Mouse (Mus musculus): ENCODE results near the gene Frem1. TPM values are rescaled to one million over a fixed set of nuclear protein-coding genes. Genes with fewer than 3 reads are reported as not detected.

The Frem1 gene
- total RNA-seq (2015; ENCODE audit: low replicate concordance) (not detected in 2 replicates), total RNA-seq (2017; ENCODE audit: low replicate concordance) (not detected in 2 replicates)

- ATAC-seq (replicated peaks; ENCODE audit: low FRiP score, poor library complexity, severe bottlenecking) = no peak
Measured at GRCm38 (mm10) chr4:83051634-83052577, at the start of gene Frem1. TSS of gene Frem1 (minus strand) at chr4:83052339.

GRCm38 (mm10) chr4:83099025-83099424 lies 46.9 kb upstream of the Frem1 start:
- no peak for ATAC-seq (replicated peaks; ENCODE audit: low FRiP score, poor library complexity, severe bottlenecking)

DNA sequence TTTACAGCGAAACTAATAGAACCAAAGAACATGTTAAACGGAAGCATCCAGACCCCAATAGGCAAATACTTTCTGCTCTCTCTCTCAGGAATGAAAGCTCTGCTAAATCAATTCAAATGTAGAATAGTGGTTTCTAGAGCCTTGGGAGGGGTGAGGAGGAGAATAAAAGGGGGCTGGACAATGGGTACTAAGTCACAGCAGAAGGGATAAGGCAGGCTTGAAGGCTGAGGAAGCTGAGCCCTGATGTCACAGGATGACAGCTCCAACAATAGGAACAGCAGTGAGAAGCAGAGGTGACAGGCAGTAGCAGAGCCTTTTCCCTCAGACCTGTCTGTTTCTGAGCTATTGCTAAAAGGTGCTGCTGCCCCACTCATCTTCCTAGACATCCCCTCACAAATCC lies 41.8 kb upstream of the Frem1 start:
- ATAC-seq (replicated peaks; ENCODE audit: low FRiP score, poor library complexity, severe bottlenecking) = no peak

- ATAC-seq (replicated peaks; ENCODE audit: low FRiP score, poor library complexity, severe bottlenecking) = no peak
Measured at GRCm38 (mm10) chr4:83090691-83091448, 38.7 kb upstream of the Frem1 start.

- ATAC-seq (replicated peaks; ENCODE audit: low FRiP score, poor library complexity, severe bottlenecking) = no peak
Measured at GRCm38 (mm10) chr4:83080364-83081174, 28.4 kb upstream of the Frem1 start.

DNA sequence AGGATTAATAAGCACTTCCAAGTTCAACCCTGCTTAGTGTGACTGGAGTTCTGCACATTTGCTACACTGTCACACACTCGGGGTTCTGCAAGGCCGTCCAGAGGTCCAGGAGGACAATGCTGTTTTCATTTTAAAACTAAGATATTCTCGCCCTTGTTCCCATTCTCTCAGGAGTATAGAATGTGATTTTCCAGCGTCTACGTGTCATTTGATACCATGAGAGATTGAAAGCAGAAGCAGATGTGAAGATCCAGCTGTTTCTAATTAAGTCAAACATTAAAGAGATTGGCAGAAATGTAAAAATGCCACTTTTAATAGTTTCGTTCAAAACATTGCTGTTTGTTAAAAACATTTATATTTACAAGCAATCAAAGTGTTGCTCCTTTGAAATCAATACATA lies 12.1 kb upstream of the Frem1 start:
- ATAC-seq (replicated peaks; ENCODE audit: low FRiP score, poor library complexity, severe bottlenecking) = no peak

GRCm38 (mm10) chr4:83061564-83061963 lies 9.4 kb upstream of the Frem1 start:
- no peak for ATAC-seq (replicated peaks; ENCODE audit: low FRiP score, poor library complexity, severe bottlenecking)

DNA sequence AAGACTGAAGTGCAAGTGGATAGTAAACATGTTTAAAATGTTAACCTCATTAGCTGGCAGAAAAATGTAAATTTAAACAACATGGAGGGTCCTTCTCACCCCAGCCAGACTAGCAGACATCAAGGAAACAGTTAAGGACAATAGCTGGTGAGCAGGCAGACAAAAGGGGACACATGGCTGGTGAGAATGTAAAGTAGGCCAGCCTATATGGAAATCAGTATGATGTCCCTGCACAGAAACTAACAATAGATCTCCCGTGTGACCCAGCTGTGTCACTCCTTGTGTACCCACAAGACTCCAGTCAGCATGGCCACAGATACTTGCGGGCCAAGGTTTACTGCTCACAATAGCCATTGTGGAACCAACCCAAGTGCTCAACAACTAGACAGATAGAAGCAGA lies 6.5 kb upstream of the Frem1 start:
- no peak for ATAC-seq (replicated peaks; ENCODE audit: low FRiP score, poor library complexity, severe bottlenecking)

DNA sequence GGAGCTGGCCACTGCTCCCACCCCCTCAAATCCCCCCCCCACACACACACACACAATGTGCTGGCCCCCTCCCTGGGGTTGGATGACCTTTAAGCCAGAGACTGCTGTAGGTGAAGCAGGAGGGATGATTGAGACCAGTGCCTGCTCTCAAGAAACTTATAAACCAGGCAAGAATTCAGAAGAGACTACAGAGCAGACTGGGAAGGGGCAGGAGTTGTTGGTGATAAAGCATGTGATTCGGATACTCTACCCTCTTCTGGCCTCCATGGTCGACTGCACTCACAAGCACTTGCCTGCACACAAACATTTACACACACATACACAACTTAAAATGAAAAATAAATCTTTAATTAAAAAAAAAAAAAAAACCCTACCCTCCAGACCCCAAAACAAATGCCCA lies 6.0 kb upstream of the Frem1 start:
- no peak for ATAC-seq (replicated peaks; ENCODE audit: low FRiP score, poor library complexity, severe bottlenecking)

- ATAC-seq (replicated peaks; ENCODE audit: low FRiP score, poor library complexity, severe bottlenecking) = no peak
Measured at GRCm38 (mm10) chr4:83056496-83056895, 4.4 kb upstream of the Frem1 start.

- ATAC-seq (replicated peaks; ENCODE audit: low FRiP score, poor library complexity, severe bottlenecking) = no peak
Measured at GRCm38 (mm10) chr4:83055444-83055843, 3.3 kb upstream of the Frem1 start.

DNA sequence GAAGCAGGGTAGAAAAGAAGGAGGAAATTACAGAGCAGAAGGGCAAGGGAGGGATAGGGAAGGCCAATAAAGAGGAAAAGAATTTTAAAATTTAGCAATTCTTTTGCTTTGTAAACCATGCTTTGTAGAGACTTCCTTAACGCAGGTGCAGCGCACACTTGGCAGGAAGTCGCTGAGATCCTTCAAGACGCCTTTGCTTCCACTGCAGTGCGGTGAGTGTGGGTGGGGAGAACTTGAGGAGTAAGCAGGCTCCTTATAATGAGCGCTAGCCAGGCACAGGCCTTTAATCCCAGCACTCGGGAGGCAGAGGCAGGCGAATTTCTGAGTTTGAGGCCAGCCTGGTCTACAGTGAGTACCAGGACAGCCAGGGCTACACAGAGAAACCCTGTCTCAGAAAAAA lies 1.1 kb upstream of the Frem1 start:
- ATAC-seq (replicated peaks; ENCODE audit: low FRiP score, poor library complexity, severe bottlenecking) = no peak

GRCm38 (mm10) chr4:83051176-83051575 lies 963 bp downstream of the Frem1 start:
- ATAC-seq (replicated peaks; ENCODE audit: low FRiP score, poor library complexity, severe bottlenecking) = no peak

DNA sequence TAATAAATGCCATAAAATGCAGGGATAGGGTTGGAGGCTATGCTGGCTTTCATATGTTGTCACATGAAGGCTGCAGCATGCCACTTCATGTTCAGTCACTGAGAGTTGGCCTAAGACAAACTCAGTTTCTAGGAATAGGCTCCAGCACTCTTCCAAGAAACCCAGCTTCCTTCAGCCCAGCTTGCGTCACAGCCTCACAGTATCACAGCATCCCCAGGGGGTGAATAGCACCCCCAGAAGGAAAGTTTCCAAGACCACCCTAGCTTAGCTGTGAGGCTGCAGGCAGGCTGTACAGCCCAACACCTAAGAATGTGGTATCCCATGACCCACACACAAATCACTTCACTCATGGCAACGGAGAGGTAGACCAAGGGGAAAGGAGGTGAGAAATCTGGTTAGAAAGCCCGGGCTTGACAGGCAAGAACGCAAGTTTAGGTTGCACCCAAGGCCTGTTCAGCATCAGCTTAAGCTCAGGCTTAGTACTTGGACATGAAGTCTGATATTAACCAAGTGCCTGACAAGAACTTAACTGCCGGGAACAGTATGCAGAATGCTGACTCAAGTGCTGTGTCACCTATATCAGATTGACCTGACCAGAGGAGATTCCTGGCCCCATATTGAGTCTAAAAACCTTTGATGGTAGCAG lies 1.9 kb downstream of the Frem1 start:
- no peak for ATAC-seq (replicated peaks; ENCODE audit: low FRiP score, poor library complexity, severe bottlenecking)

DNA sequence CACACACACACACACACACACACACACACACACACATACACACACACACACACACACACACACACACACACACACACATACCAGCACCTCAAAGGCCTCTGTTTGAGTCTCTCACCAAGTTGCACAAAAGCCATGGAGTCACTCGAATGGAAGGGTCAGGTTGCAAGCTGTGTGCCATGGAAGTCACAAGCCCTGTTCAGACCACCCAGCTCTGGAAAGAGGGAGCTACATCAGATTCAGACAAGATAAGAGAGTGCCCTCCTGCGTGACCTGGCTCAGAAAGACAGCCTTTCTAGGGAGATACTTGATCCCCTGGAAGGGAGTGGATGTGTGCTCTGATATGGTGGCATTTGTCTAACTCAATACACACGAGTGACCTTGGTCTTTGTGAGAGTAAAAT lies 2.9 kb downstream of the Frem1 start:
- no peak for ATAC-seq (replicated peaks; ENCODE audit: low FRiP score, poor library complexity, severe bottlenecking)

DNA sequence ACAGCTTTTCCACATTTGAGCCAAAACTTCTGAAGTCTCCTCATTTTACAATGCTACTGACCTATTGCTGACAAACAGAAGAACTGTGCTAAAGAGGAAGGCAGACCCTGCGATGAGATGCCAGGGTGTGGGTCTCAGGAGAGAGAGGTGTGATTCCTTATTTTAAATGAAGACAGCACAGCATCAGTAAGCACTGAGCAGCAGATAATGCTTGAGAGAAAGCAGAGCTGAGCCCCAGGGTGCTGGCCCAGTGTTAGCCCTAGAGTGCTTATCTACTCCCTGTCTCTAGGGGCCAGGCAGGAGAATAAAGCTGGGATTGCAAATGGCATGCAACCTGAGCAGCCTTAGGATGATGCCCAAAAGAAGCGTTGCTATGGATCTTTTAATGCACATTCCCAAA lies 3.6 kb downstream of the Frem1 start:
- ATAC-seq (replicated peaks; ENCODE audit: low FRiP score, poor library complexity, severe bottlenecking) = no peak

DNA sequence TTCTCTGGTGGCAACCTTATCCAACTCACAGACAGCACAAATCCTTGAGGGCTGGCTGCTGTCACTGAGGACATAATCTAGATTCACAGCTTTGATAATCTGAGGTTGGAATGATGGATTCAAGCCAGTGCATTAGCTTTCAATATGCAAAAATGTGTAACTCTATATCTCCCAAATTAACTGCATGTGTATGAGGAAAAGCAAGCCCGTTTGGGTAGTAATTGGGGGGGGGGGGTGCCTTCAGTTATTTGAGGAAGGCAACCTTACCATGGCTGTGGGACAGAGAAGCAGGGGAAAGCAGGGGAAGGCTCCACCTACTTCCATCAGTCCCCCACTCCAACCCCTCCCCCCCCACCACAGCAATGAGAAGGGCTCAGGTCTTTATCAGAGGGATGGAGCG lies 5.3 kb downstream of the Frem1 start:
- no peak for ATAC-seq (replicated peaks; ENCODE audit: low FRiP score, poor library complexity, severe bottlenecking)

- no peak for ATAC-seq (replicated peaks; ENCODE audit: low FRiP score, poor library complexity, severe bottlenecking)
Measured at GRCm38 (mm10) chr4:83046069-83046468, 6.1 kb downstream of the Frem1 start.

DNA sequence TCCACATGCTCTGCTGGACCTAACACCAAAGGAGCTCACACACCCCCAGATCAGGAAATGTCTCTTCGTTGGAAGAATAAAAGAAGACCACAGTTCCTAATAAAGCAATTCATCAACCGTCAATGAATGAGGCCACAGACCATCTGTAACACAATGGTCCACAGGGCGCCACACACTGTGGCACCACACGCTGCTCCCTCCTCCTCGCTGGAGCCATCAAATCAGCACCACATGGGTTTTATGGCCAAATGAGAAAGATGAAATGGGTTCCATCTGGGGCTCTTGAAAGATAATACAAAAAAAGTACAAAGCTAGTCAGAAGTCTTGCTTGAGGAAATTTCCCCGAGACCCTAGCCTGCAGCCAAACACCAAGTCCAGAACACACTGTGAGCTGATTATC lies 6.9 kb downstream of the Frem1 start:
- ATAC-seq (replicated peaks; ENCODE audit: low FRiP score, poor library complexity, severe bottlenecking) = no peak

DNA sequence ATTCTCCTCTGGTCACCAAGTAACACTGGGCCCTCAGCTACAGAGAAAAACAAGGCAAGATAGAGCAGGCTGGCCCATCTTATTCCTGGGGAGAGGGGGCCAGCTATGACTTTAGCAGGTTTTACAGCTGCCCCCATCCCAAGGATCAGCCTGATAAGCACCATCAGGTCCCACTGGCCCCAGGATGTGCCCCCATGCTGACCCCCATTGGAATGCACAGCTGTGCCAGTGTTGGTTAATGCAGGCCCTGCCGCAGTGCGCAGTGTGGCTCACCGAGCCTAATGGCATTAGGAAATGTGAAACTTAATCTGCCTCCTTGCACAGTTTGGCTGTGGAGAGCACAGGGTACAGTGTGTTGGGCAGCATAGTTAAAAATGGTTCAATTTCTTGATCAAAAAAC lies 11.4 kb downstream of the Frem1 start:
- no peak for ATAC-seq (replicated peaks; ENCODE audit: low FRiP score, poor library complexity, severe bottlenecking)

Data from erythroblast, adult 5-6 weeks (primary cell).